Mouse (Mus musculus) bone marrow macrophage, adult 2 months (primary cell): ENCODE results near the gene B4galnt1.
"Not testable (repeated sequence)": the region's sequence is repeated elsewhere in the genome, so short reads cannot be mapped to it uniquely, and the experiment has no call there.

Experiments
- CTCF ChIP-seq: IDR thresholded peaks from 2 replicates; pipeline ENCODE4 v1.5.1; 2012; ENCODE audit warnings: low read depth, mild to moderate bottlenecking, low read length, moderate library complexity
- POLR2A ChIP-seq: IDR thresholded peaks from 2 replicates; pipeline ENCODE4 v1.6.1; 2012; ENCODE audit warnings: mild to moderate bottlenecking, low read depth, low read length, borderline replicate concordance

DNA sequence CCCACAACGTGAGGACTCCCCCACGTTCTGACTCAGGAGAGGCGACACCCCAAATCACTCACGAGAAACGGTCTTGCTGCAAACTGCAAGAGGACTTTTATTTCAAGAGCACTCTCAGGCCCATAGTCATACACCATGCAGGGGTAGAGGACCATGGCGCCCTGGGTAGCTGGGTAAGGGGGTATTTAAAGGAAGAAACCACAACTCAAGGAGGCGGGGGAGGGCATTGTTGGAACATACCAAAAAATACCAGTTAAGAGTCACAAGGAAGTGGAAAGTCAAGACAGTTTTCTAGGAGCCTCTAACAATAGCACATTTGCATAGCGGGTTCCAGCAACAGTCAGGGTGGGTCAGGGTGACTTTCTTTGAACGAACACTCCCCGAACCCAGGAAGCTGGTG lies 12.5 kb upstream of the B4galnt1 start:
- TF ChIP-seq POLR2A, CTCF: not testable (repeated sequence)
